Mouse (Mus musculus) liver, embryonic 14.5 days (tissue): ENCODE measurements around the gene Dio1.

ENCODE experiments used
- CTCF ChIP-seq: IDR thresholded peaks from 2 replicates; pipeline ENCODE4 v1.5.1; 2016; ENCODE audit warnings: antibody characterized with exemption, low read depth, control low read depth
- EP300 ChIP-seq: IDR thresholded peaks from 2 replicates; pipeline ENCODE4 v1.6.1; 2016; ENCODE audit warnings: antibody characterized with exemption, low read depth

DNA sequence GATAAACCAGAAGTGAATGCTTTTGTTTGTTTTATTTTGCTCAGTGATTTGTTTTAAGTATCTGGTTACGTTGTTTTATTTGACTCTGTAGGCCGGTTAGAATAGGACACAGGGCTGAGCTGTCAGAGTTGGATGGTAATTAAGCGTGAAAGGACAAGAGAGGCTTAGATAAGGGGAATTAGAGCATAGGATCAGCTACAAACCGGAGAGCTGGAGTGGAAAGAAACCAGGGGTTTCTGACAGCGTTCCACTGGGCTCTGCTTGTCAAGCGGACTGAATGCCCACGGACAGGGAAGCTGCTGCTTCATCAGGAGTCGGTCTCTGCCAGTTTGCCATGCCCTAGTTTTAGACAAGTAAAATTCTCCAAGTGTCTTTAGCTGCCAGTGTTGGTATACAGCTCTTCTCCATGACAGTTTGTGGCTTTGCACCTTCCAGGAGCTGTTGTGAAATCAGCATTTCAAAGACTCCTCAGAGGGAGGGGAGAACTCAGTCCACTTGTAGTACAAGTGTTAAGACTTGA is 28.7 kb downstream of the Dio1 start:
- no peak for TF ChIP-seq CTCF
- TF ChIP-seq EP300, result no peak
